Mouse (Mus musculus): ENCODE results near the gene Hps6.
"Not testable (repeated sequence)": the region's sequence is repeated elsewhere in the genome, so short reads cannot be mapped to it uniquely, and the experiment has no call there.

Hps6 gene

DNA sequence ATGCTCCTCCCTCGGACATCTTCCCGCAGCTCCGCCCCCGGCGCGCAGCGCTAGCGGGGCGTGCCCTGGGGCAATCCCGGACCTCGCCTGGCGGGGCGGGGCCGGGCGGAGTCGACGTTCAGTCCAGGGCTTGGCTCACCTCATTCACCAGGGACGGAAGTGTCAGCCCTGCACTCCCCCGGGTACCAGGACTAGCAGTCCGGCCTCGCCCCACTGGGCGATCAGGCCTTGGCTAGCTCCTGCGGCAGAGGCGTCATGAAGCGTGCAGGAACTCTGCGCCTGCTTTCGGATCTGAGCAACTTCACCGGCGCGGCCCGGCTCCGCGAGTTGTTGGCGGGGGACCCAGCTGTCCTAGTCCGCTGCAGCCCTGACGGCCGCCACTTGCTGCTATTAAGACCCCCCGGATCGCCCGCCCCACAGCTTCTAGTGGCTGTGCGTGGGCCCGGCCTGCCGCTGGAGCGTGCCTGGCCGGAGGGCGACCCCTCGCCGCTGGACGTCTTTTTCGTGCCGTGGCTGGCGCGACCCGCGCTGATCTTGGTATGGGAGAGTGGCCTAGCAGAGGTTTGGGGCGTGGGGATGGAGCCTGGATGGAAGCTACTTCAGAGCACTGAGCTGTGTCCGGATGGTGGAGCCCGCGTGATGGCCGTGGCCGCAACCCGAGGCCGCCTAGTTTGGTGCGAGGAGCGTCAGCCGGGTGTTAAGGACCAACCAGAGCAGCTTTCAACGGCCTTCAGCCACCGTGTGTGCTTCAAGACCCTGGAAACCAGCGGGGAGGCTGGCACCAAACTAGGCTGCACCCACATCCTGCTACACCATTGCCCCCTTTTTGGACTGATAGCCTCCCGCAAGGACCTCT is at the start of gene Hps6:
Gene Hps6, plus strand, starts transcription at position 138 of the 856 bp plus-strand sequence.
- DNase-seq: peak; percentile 93 to 95

DNA sequence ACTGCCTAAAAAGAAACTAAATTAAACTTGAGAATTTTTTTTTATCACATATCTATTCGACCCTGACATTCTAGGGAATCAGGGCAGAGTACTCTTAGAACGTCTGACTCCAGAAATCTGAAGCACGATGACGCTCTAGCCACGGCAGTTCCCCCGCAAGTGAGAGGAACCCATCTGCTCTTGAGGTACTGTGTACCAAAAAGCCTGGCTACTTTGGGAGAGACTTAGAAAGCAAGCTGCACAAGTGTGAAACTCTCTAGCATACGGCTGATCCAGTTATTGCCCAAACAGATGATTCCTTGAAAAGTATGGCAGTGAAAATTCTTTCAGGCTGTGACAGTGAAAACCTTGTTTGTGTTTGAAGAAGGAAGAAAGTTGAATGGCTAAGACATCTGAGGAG is 46.6 kb upstream of the Hps6 start:
- DNase-seq: no peak

GRCm38 (mm10) chr19:45960770-45961169 is 42.5 kb upstream of the Hps6 start:
- DNase-seq: no peak

DNA sequence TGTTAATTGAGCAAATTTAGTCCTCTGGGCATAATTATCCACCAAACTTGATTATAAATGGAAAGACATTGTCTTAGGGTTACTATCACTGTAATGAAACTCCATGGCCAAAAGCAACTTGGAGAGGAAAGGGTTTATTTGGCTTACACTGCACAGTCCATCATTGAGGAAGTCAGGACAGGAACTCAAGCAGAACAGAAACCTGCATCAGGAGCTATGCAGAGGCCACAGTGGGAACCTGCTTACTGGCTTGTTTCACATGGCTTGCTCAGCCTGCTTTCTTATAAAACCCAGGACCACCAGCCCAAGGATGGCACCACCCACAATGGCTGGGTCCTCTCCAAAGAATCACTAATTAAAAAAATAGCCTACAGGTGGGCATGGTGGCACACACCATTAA is 18.9 kb upstream of the Hps6 start:
- DNase-seq: no peak

DNA sequence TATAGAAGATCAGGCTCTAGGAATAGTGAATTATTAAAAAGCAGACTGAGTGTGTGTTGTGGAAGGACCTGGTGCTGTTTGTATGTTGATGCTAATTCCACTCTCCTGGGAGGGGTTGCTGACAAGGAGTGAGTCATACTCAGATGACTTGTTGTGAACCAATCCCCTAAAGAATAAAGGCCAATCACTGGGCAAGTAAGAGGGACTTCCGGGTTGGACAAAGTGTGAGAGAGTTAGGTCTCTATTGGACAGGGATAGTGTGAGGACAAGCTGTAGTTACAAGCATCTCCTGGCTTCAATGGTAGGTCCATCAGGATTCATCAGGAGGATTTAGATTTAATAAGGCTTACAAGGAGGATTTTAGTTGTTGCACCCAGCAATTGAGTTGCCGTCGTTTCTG is 15.1 kb upstream of the Hps6 start:
- no peak for DNase-seq

DNA sequence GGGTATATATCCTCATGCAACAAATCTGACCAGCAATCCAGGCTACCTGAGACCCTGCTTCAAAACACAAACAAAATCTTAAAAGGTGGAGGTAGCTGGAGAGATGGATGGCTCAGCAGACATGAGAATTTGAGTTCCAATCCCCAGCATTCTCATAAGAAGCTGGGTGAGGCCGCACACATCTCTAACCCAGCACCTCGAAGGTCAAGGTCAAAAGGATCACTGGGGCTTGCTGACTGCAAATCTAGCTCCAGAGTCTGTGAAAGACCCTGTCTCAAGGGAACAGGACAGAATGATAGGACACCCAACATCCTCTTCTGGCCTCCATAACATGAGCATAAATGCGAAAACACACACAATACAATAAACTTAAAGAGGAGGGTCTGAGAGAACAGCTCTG is 12.1 kb upstream of the Hps6 start:
- no peak for DNase-seq

GRCm38 (mm10) chr19:45993441-45993840 is 9.9 kb upstream of the Hps6 start:
- DNase-seq: not testable (repeated sequence)

DNA sequence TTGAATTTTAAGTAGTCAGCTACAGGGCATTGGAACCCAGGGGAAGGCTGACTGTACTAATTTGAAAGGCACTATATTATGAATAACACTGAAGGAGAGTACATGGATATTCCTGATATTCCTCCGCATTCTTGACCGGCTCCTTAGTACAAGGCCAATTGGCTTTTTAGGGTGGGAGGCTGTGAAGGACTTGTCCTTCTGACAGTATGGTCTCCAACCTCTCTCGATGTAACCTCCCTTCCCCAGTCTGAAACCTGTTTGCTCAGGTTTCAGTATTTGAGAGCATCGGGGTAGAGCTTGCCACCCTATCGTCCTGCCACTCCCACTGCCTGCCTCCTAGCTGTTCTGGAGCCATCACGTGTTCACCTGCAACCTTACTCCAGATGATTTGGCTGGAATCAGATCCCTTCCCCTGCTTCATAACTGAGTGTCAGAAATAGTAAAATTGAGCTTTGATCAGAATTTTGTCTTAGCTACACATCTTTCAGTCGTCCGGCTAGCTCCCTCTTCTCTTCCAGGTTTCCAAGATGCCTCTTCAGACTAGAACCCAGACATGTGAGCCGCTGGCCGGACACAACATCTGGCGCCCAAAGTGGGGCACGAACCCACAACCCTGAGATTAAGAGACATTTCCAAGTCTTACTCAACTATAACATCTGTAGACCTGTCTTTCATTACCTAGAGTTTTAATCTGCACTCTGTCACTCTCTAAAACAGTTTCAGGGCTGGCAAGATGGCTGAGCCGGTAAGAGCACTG is 9.1 kb upstream of the Hps6 start:
- DNase-seq: peak in 1 of 2 experiments; percentile 27

DNA sequence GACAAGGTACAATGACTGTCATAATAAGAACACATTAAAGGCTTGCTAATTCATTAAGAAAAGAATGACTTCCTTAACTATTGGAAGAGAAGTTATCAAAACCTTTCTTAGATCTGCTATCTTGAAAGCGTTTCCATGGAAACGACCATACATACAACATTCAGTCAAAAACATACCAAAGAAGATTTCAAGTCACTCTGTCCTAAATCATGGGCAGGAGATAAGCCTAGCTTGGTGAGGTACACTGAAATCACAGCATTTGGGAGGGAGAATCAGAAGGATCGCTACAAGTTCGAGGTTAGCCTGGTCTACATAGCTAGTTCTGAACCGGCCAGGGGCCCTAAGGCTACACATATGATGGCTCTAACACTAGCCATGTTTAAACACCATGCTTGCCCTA is 5.9 kb upstream of the Hps6 start:
- no peak for DNase-seq

DNA sequence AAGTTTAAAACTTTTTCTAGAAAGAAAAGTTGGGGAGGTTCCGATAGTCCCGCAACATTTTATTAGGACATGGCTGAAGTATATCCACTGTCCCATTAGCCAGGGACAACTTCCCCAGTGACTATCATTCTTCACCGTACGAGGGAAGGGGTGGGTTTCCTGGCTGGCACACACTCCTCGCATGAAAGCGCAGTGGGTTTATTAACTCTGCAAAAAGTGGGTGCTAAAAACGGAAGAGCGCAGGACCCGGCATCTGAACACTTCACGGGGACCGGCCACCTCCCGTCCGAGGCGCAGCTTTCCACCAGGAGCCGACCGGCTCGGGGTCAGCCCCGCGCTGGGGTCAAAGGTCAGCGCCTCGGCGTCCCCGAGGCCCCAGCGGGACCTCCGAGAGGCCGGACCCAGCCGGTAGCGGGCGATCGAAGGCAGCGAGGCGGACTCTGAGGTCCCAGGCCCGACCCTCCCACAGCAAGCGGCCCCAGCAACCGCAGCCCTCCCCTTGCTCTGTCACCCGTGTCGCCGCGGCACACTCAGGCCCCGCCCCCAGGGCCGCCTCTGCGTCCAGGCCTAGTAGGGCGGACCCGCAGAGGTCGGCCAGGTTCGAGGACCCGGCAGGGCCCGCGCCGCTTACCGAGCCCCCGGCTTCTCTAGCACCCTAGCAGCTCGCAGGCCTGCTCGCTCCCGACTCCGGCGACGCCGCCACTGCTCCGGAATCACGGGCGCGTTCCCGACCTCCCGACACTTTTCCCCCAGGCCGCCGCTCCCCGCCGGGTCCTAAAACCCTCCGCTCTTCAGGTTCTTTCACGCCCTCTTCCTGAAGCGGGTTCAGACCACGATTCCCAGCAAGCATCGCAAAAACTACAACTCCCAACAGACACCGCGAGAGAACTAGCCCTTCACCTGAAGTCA is 5.3 kb upstream of the Hps6 start, which contains the start of gene Armh3:
Gene Armh3, minus strand, starts transcription at position 704 of the 909 bp plus-strand sequence.
- DNase-seq: peak; percentile 94 to 95

GRCm38 (mm10) chr19:45998694-45999217 is 4.6 kb upstream of the Hps6 start:
- DNase-seq: no peak

DNA sequence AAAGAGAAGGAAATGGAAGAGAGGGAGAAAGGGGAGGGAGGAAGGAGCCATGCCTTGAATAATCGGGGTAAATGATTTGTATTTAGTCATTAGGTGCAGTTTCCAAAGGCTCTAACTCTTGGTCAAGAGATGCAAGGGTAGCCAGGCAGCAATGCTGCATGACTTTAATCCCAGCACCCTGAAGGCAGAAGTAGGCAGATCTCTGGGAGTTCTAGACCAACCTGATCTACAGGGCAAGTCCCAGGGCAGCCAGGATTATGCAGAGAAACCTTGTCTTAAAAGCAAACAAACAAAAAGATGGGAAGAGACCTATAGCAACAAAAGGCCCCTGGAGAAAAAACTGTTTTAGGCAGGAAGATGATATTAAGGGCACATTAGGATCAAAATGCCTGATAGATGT is 3.9 kb upstream of the Hps6 start:
- no peak for DNase-seq

- peak in 1 of 2 experiments; percentile 17 for DNase-seq
These were observed 1.0 kb upstream of the Hps6 start for GRCm38 (mm10) chr19:46002279-46002678.

GRCm38 (mm10) chr19:46004814-46005466 is 1.6 kb downstream of the Hps6 start:
- no peak for DNase-seq

GRCm38 (mm10) chr19:46005680-46006079 is 2.4 kb downstream of the Hps6 start:
- DNase-seq: no peak

DNA sequence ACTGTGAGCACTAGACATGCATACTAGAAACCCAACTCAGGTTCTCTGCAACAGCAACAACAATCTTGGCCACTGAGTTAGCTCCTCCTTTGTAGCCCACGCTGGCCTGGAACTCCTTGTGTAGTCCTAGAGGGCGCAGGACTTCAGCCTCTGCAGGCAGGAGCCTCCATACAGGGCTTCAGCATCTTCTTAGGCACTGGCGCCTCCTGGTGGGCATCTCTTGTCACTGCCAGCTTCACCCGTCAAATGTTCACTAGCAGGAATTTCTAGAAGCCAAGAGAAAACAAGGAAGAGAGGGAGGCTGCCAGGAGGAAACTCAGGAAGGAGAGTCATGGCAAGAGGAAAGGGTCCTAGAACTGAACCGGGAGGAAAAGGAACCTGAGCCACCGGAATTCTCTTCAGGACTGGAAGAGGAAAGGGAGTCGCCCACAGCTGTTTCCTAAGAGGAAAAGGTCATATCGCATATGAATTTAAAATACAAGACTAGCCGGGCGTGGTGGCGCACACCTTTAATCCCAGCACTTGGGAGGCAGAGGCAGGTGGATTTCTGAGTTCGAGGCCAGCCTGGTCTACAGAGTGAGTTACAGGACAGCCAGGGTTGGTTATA is 11.4 kb downstream of the Hps6 start:
- peak; percentile 90 to 91 for DNase-seq

DNA sequence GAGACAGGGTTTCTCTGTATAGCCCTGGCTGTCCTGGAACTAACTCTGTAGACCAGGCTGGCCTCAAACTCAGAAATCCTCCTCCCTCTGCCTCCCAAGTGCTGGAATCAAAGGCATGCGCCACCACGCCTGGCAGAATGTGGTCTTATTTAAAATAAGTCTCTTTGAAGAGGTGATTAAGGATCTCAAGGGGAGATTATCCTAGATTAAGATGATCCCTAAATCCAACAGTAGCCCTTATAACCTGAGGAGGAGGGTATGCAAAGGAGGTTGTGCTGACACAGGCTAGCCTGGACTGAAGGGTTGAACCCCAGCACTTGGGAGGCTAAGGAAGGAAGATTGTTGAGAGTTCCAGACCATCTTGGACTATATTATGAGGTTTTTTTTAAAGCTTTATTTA is 12.7 kb downstream of the Hps6 start:
- DNase-seq: no peak

- peak; percentile 60 to 73 for DNase-seq
These were observed 21.7 kb downstream of the Hps6 start for GRCm38 (mm10) chr19:46024959-46025358.

GRCm38 (mm10) chr19:46026567-46026966 is 23.3 kb downstream of the Hps6 start:
- DNase-seq: no peak

DNA sequence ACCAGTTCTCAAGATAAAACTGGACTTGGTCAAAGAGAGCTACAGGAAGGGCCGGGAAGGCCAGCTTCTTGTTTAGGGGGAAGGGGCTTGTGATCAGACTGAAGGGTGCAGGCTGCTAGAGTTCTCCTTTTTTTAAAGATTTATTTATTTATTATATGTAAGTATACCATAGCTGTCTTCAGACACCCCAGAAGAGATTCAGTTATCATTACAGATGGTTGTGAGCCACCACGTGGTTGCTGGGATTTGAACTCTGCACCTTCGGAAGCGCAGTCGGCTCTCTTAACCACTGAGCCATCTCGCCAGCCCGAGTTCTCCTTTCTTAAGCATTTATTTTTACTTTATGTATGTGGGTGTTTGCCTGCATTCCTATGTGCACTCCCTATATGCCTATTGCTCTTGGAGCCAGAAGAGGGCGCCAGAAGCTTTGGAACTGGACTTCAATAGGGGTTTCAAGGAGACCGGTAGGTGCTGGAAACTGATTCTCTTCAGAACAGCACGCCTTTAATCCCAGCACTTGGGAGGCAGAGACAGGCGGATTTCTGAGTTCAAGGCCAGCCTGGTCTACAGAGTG is 25.5 kb downstream of the Hps6 start:
- no peak for DNase-seq

- DNase-seq: no peak
These were observed 26.3 kb downstream of the Hps6 start for GRCm38 (mm10) chr19:46029652-46030051.
